1 mouse cellular context compared by ENCODE assay signal in genomic region chr11:70453261-70454044, GRCm38 (mm10).
TF ChIP-seq lines count a peak whose summit lies in the region.

No protein-coding gene starts in this region.

TF ChIP-seq in MEL, 35 proteins besides CTCF, POLR2A, EP300 and RAD21:
- peak; percentile 53 for TF ChIP-seq SIN3A (IDR thresholded peaks at IDR 0.05; ENCODE audit: low read length)
- no peak for TF ChIP-seq USF2 (IDR thresholded peaks at IDR 0.05; ENCODE audit: borderline replicate concordance in 1 of 2, insufficient read depth in 1 of 2, low read depth in 1 of 2, low read length in 2 of 2)
- 0 out of 2 replicates have a peak, but pooled peaks have one; percentile 1 for TF ChIP-seq NRF1 (IDR thresholded peaks at IDR 0.05; ENCODE audit: insufficient read depth, low read depth, low read length, poor library complexity, severe bottlenecking)
- peak; percentile 47; the same call in 1 of the 2 replicates for TF ChIP-seq ETS1 (IDR thresholded peaks at IDR 0.05; ENCODE audit: low read depth, low read length)
- TF ChIP-seq MYC (IDR thresholded peaks at IDR 0.05; ENCODE audit: low read depth, low read length), result peak; percentile 15; the same call in 1 of the 2 replicates
- 0 out of 2 replicates have a peak, but pooled peaks have one; percentile 8 for TF ChIP-seq ZMIZ1 (IDR thresholded peaks at IDR 0.05; ENCODE audit: low read depth, low read length)
- TF ChIP-seq RCOR1 (IDR thresholded peaks at IDR 0.05; ENCODE audit: low read depth, low read length), result peak; percentile 13; the same call in 1 of the 2 replicates
- peak; percentile 84 for TF ChIP-seq ZNF384 (IDR thresholded peaks at IDR 0.05; ENCODE audit: low read depth, low read length)
- peak; percentile 98 for TF ChIP-seq JUND (IDR thresholded peaks at IDR 0.05; ENCODE audit: low read depth, low read length)
- TF ChIP-seq MAX (IDR thresholded peaks at IDR 0.05; ENCODE audit: low read length), result no peak
- TF ChIP-seq BHLHE40 (IDR thresholded peaks at IDR 0.05; ENCODE audit: borderline replicate concordance, low read depth, low read length), result no peak
- peak; percentile 57; the same call in 1 of the 2 replicates for TF ChIP-seq HCFC1 (IDR thresholded peaks at IDR 0.05; ENCODE audit: low read depth, low read length)
- TF ChIP-seq NELFE (IDR thresholded peaks at IDR 0.05; ENCODE audit: low read depth, low read length), result no peak
- TF ChIP-seq MXI1 (IDR thresholded peaks at IDR 0.05; ENCODE audit: low read depth, low read length), result 0 out of 2 replicates have a peak, but pooled peaks have one; percentile 36
- TF ChIP-seq ELF1 (IDR thresholded peaks at IDR 0.05; ENCODE audit: low read depth, low read length), result peak; percentile 43; the same call in 1 of the 2 replicates
